Mouse (Mus musculus): ENCODE results near the gene Slitrk3. TPM values are rescaled to one million over a fixed set of nuclear protein-coding genes. Genes with fewer than 3 reads are reported as not detected.
"Not testable (repeated sequence)": the region's sequence is repeated elsewhere in the genome, so short reads cannot be mapped to it uniquely, and the experiment has no call there.

The Slitrk3 gene
- not detected in 2 replicates for polyA plus RNA-seq (2012; ENCODE audit: insufficient read depth, insufficient read length, low replicate concordance, missing spikeins)

DNA sequence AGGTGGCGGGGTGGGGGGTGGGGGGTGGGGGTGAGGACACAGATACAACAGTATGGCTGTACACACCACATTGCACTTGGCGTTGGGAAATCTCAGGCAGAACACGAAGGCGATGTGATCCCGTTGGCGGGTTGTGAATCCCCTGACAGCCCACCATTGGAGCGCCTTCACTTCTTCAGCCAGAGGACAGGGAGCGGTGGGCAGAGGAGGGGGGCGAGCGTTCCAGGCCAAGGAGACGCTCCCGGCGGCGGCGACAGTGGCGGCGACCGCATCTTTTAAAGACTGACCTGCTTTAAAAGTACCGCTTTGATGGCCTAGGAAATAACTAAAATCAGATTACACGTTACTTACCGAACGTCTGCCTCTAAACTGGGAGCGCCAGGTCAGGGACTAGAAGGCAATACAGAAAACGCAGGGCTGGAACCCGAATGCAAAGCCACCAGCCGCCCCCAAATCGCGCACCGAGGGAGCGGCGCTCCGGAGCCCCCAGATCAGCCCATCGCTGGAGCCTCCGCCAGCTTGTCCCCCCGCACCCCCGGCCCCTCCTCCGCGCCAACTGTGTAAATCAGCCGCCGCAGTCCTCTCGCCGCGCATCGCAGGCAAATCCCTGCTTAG, at the start of gene Slitrk3:
Slitrk3 (minus strand) TSS at position 607 of the 615 bp plus-strand sequence.
- Histone ChIP-seq H3K4me1 (ENCODE audit: control insufficient read depth, insufficient read depth, low read length) (no peaks in the 10 kb centered on the region), H3K4me3 (ENCODE audit: insufficient read depth, low read depth, low read length) (peak within 1 kb of the TSS; percentile 71), H3K27ac (ENCODE audit: insufficient read depth, low read depth, low read length) (peak within 1 kb of the TSS; percentile 94)
- TF ChIP-seq CTCF (IDR thresholded peaks at IDR 0.05; ENCODE audit: insufficient read depth, low read depth, low read length) (no peak), POLR2A (IDR thresholded peaks at IDR 0.05; ENCODE audit: insufficient read depth, low read depth, low read length) (0 out of 2 replicates have a peak, but pooled peaks have one; percentile 24)
- under 1% methylated on average over 44 of the region's 44 CpGs for WGBS

- H3K27ac ChIP-seq (ENCODE audit: insufficient read depth, low read depth, low read length); H3K4me1 ChIP-seq (ENCODE audit: control insufficient read depth, insufficient read depth, low read length); H3K4me3 ChIP-seq (ENCODE audit: insufficient read depth, low read depth, low read length): not testable (repeated sequence)
- WGBS: 96% methylated on average over 2 of the region's 2 CpGs
Measured at GRCm38 (mm10) chr3:73094445-73094844, 36.8 kb upstream of the Slitrk3 start.

DNA sequence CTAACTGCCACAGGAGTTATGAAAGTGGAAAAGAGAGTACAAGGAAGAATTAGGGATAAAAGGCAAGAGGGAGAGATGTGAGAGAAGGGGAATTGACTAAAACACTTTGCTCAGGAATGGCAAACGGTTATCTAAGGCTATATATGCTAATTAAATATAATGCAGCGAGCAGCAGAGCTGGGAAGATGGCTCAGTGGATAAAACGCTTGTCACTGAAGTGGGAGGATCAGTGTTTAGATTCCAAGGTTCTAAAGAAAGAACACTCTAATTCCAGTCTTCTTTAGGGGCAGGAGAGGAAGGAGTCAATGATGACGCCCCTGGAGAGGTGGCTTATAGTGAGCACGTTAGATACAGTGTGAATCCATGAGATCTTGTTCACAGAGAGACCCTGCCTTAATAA, 27.0 kb upstream of the Slitrk3 start:
- WGBS: 29% methylated on average over 5 of the region's 5 CpGs

DNA sequence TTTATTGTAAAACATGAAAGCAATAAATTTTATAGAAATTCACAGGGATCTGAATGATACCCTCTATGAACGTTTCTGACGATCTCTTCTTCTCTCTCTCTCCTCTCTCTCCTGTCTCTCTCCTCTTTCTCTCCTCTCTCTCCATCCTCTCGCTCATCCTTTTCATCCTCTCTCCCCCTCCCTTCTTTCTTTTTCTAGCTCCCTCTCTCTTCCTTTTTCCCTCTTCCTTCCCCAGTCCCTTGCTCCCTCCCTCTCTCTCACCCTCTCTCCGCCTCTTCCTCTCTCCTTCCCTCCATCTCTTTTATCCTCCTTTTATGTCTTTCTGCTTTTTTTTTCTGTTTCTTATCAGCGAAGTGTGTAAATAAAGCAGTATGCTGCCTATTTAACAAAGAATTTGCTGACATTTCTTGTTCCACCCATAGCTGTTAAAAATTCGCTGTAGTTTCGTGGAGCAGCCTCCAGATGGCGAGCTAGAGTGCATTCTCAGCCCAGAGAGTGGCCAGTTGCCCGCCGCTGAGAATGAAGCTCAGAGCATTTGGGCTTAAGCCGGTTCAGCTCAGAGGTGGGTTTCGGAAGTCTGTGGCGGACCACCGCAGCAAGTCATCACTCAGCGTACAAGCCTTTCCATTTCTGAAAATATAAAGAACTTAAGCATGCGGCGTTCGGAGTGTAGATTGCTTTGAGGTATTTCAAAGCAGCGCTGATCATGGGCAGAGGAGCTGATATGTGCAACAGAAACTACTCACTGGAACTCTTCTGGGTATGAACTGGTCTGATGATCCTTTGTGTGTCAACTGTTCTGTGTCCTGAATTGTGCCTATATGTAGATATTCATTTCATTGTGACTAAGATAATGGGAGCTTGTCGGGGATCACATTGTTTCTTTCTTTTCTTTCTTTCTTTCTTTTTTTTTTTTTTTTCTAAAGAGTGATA, 8.5 kb upstream of the Slitrk3 start:
- Histone ChIP-seq H3K4me3 (ENCODE audit: insufficient read depth, low read depth, low read length) (peak overlapping the region; percentile 58), H3K27ac (ENCODE audit: insufficient read depth, low read depth, low read length) (no peak overlapping the region), H3K4me1 (ENCODE audit: control insufficient read depth, insufficient read depth, low read length) (no peaks in the 10 kb centered on the region; the same call in 1 of the 2 replicates)
- TF ChIP-seq POLR2A (IDR thresholded peaks at IDR 0.05; ENCODE audit: insufficient read depth, low read depth, low read length): no peak
- TF ChIP-seq CTCF (IDR thresholded peaks at IDR 0.05; ENCODE audit: insufficient read depth, low read depth, low read length): peak; percentile 65; the same call in 1 of the 2 replicates
- 5% methylated on average over 20 of the region's 20 CpGs for WGBS

More for the DNA sequence above, 27.0 kb upstream of the Slitrk3 start:
- Histone ChIP-seq H3K27ac (ENCODE audit: insufficient read depth, low read depth, low read length) (no peak overlapping the region), H3K4me1 (ENCODE audit: control insufficient read depth, insufficient read depth, low read length) (no peaks in the 10 kb centered on the region), H3K4me3 (ENCODE audit: insufficient read depth, low read depth, low read length) (no peak overlapping the region)
- TF ChIP-seq POLR2A (IDR thresholded peaks at IDR 0.05; ENCODE audit: insufficient read depth, low read depth, low read length) (no peak), CTCF (IDR thresholded peaks at IDR 0.05; ENCODE audit: insufficient read depth, low read depth, low read length) (no peak)

DNA sequence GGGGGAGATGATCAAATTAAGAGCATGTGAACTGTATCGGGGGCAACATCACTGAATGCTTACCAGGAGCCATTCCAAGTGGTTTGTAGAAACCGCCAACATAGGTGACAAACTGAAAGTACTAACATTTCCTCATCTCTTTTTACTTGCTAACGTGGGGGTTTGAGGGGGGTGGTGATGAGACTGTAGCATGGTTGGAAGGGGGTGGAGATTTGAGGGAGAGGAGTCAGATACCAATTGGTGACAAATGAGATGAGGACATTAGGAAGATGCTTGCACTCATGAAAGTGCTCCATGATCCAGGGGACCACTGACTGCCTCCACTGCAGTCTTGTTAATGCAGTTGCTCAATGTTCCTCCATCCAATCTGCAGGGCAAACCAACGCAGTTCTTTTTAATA, 587 bp upstream of the Slitrk3 start:
- TF ChIP-seq POLR2A (IDR thresholded peaks at IDR 0.05; ENCODE audit: insufficient read depth, low read depth, low read length) (no peak), CTCF (IDR thresholded peaks at IDR 0.05; ENCODE audit: insufficient read depth, low read depth, low read length) (no peak)
- Histone ChIP-seq H3K27ac (ENCODE audit: insufficient read depth, low read depth, low read length) (no peak overlapping the region), H3K4me3 (ENCODE audit: insufficient read depth, low read depth, low read length) (0 out of 2 replicates have a peak overlapping the region, but pooled peaks have one; percentile 5), H3K4me1 (ENCODE audit: control insufficient read depth, insufficient read depth, low read length) (no peaks in the 10 kb centered on the region)
- 15% methylated on average over 4 of the region's 4 CpGs for WGBS

DNA sequence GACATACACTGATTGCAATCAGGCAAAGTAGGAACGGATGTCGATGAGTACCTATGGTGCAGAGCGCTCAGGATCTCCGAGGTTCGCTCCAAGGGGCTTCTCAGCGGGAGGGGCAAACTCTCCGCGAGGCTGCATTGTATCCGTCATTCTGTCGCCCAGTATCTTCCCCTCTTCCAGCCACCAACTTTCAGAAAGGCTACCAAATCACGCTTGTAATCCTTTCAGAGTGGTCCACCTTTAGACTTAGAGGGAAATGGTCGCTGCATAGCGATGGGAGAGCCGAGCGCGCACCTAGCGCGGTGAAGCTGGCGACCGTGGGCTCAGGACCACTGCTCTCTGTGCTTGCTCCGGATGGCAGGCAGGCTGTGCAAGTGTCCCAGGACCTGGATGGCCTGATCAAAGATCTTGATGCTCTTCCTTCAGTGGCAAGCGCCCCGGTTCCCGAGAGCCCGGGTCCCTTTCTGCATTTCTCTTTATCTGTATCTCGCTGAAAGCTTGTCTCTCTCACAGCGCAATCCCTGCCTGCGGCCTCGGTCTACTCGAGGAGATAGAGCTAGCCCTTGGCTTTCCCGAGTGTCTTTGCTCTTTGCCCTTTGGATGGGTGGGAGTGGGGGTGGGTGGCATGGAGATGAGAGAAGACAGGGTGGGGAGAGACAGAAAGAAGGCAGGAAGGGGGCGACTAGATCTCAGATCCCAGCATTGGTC, 959 bp downstream of the Slitrk3 start:
- H3K4me3 ChIP-seq (ENCODE audit: insufficient read depth, low read depth, low read length): peak overlapping the region; percentile 71
- 2% methylated on average over 32 of the region's 32 CpGs for WGBS
- TF ChIP-seq CTCF (IDR thresholded peaks at IDR 0.05; ENCODE audit: insufficient read depth, low read depth, low read length) (no peak), POLR2A (IDR thresholded peaks at IDR 0.05; ENCODE audit: insufficient read depth, low read depth, low read length) (no peak)

GRCm38 (mm10) chr3:73056044-73056438, 1.6 kb downstream of the Slitrk3 start:
- no peaks in the 10 kb centered on the region for H3K4me1 ChIP-seq (ENCODE audit: control insufficient read depth, insufficient read depth, low read length)
- peak overlapping the region; percentile 92; the same call in 1 of the 2 replicates for H3K27ac ChIP-seq (ENCODE audit: insufficient read depth, low read depth, low read length)
- peak overlapping the region; percentile 71 for H3K4me3 ChIP-seq (ENCODE audit: insufficient read depth, low read depth, low read length)
- no peak for TF ChIP-seq CTCF (IDR thresholded peaks at IDR 0.05; ENCODE audit: insufficient read depth, low read depth, low read length)
- no peak for TF ChIP-seq POLR2A (IDR thresholded peaks at IDR 0.05; ENCODE audit: insufficient read depth, low read depth, low read length)
- WGBS: 20% methylated on average over 5 of the region's 5 CpGs

More for the DNA sequence above, 959 bp downstream of the Slitrk3 start:
- H3K4me1 ChIP-seq (ENCODE audit: control insufficient read depth, insufficient read depth, low read length): no peaks in the 10 kb centered on the region
- peak overlapping the region; percentile 92 for H3K27ac ChIP-seq (ENCODE audit: insufficient read depth, low read depth, low read length)

DNA sequence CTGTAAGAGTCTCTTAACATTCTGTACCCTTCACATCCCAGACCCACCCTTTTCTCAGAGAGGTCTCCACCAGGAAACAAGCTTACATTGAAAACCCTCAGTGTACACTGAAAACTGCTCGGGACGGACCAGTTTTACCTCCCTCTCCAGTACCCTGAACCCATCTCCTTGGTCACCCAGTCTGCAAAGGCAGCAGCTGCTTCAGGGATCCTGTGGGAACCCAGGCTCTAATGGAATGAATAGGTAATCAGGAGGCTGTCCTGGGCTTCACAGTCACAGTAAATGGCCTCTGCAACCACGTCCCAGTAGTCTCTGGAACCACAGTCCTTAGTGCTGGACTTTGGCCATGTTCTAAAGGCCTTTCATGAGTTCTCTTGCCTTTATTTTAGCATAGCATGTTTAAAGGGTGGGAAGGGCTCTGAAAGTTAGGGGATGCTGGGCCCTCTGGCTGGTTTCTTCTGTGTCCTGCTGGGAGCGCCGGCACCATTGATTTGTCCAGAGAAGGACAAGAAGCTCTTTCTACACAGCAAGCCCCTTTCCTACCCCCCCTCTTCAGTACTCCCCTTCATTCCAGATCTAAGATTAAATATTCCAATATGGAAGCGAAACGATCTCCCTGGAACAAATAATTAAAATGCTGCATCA, 2.1 kb downstream of the Slitrk3 start:
- WGBS: 17% methylated on average over 7 of the region's 7 CpGs
- TF ChIP-seq CTCF (IDR thresholded peaks at IDR 0.05; ENCODE audit: insufficient read depth, low read depth, low read length) (no peak), POLR2A (IDR thresholded peaks at IDR 0.05; ENCODE audit: insufficient read depth, low read depth, low read length) (no peak)

More for the DNA sequence above, 2.1 kb downstream of the Slitrk3 start:
- Histone ChIP-seq H3K27ac (ENCODE audit: insufficient read depth, low read depth, low read length) (peak overlapping the region; percentile 80), H3K4me1 (ENCODE audit: control insufficient read depth, insufficient read depth, low read length) (no peaks in the 10 kb centered on the region), H3K4me3 (ENCODE audit: insufficient read depth, low read depth, low read length) (peak overlapping the region; percentile 57)

Measured in olfactory bulb, adult 2 months (tissue).